Mouse (Mus musculus) megakaryocyte progenitor cell, adult 5-6 weeks (primary cell): ENCODE measurements around the gene Gm12355. TPM values are rescaled to one million over a fixed set of nuclear protein-coding genes. Genes with fewer than 3 reads are reported as not detected.
A peak's percentile ranks its signal among the peaks of the same experiment; 100 is the strongest.

Source experiments
- ATAC-seq: replicated peaks from 2 replicates; pipeline ENCODE4 v1.8.0; 2016; ENCODE audit warnings: mild to moderate bottlenecking, moderate TSS enrichment, inconsistent platforms; ENCODE audit not compliant: poor library complexity
- total RNA-seq, 2 experiments: library from RNA; stranded (forward) in 1 of 2; stranded (reverse) in 1 of 2; fragments of 157-497, 149-512 nt in 1 of 2; fragments of 200-1000 nt in 1 of 2; gene quantifications; 2 replicates each; pipeline versions ENCODE4 v1.2.3 to v1.2.4; 2015 to 2017

Gm12355 gene
- total RNA-seq, 2 experiments from 2014 or later = 5.2 to 9.7 TPM

DNA sequence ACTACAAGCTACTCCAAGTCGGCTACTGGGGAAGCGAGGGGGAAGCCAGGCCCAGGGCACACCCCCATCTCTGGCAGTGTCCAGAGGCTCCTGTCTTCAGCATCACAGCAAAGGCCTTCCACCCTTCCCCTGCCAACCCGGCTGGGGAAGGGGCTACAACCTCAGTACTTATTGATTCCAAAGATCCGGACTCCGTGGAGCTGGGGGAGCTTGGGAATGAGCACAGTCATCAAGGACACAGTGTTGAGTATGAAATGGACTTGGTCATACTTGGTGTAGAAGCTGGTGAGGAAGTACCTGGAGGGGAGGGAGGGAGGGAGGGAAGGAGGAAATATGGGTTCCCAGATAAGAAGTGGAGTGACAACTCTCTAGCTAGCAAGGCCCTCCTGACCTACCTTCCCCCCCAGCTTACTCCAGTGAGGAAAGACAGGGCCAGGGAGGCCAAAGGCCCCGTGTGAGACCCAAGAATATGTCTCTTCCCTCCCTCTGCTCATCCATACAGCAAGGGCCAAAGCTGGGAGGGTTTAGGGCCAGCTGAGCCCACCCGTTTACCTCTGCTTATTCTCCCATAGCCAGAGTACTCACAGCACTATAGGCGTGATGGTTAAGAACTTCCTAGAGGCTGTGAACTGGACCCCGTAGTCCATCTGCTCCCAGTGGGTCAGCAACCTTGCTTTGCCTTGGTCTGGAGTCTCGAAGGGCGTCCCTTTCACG lies 42.8 kb downstream of the Gm12355 start:
- ATAC-seq = peak; percentile 15; the same call in 1 of the 2 replicates

DNA sequence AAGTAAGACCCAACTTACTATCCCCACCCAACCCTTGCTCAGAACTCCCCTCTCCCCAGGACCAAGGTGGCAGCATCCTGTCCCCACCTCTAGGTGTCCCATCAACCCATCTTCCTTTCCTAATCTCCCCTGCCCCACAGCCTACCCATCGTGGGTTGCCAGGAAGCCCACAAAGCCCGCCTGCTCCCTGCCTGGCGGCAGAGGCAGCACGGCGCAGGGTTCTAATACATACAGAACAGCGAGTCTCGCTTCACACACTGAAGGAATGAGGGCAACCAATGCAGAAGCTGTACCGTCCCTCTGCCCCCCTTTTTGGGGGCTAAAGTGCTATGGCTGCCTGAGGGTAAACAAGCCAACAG lies 43.5 kb downstream of the Gm12355 start:
- peak; percentile 25 for ATAC-seq

DNA sequence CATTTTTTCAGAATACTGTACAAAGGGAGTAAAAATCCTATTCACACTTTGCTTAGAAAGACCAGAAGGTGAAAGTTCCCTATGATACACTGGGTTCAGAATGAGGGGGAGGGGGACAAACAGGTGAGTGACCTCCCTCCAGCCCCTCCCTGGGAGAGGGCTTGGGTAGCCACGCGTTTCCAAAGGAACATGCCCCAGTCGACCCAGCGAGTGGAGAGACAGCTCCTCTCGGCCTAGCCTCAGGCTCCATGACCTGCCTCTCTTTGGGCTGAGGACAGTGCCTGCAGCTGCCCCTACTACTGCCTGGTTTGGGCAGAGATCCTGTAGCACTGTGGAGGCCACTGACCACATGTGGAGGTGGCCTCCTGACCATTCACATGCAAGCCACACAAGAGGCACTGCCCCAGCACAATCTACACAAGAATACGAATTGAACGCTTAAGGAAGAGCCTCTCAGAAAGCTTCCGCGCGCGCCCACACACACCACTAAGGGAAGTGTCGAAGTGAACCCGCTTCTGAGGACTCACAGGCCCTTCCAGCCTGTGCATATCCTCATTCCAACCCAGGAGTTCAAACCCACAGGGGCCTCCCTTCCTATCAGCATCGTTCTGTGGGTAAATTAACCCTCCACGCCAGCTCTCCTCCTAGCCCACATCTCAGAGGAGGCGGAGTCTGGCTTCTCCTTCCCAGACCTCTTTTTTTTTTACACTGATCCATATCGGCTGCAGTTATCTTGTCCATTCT lies 44.0 kb downstream of the Gm12355 start:
- ATAC-seq = peak; percentile 40

DNA sequence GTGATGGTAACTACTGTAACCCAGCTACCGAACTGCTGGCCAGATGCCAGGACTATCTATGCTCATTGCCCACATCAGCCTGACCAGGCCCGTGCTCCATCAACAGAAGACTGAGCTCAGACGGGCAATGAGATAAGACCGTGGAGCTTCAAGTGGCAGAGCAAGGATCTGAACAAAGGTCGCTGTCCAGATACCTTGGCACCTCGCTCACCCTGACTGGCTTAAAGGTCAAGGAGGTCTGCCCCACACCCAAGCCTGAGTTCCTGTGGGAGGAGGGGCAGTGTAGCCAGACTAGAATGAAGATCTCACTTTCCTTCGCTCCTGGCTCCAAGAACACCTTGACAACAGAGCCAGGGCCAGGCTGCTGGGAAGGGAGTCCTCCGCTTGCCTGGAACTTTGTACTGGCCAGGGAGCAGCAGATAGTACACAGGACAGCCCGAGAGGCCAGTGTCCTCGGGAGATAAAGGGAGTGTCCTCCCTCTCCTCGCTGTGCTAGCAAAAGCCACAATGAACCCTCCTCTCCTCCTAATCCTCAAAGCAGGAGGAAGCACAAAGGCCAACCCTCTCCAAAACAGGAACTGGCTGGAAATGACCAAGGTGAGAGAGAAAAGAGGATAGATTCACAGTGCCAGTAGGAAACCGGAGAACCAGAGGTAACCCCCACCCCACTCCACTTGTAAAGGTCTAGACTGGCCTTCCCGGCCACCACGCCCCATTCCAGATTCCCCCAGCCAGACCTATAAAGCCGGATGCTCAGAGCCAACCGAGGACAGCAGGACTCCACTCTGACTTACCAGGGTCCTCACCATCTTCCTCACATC lies 45.0 kb downstream of the Gm12355 start:
- peak; percentile 47 for ATAC-seq

DNA sequence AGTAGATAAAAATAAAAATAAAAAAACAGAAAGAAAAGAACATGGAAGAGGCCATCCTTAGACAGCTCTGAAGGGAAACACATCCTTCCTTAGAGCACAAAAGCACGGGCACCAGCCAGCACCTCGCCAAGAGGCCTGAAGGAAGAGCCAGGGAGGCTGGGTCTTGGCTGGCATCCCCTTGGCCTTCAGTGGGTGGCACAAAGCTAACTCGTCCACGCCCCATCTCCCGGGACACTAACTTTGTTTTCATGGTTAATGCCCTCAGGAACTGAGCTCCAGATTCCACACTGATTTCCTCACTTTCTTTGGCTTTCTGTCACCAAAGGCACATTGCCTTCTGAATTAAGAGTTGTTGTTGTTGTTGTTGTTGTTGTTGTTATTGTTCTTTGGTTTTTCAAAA lies 47.7 kb downstream of the Gm12355 start:
- ATAC-seq = no peak

Other genes with a start within 250 kb of the Gm12355 start
- not detected in 2 replicates for gene Tcap, start 241.8 kb downstream of the Gm12355 start, total RNA-seq (2015)
- gene Tcap, start 241.8 kb downstream of the Gm12355 start, total RNA-seq (2017) = not detected in 2 replicates
- gene Pnmt, start 239.2 kb downstream of the Gm12355 start, total RNA-seq (2015) = not detected in 2 replicates
- gene Pnmt, start 239.2 kb downstream of the Gm12355 start, total RNA-seq (2017) = not detected in 2 replicates
- 3.2 and 3.5 TPM in 2 replicates for gene Pgap3, start 225.2 kb downstream of the Gm12355 start, total RNA-seq (2015)
- gene Pgap3, start 225.2 kb downstream of the Gm12355 start, total RNA-seq (2017) = 1.2 and 2.3 TPM in 2 replicates
- not detected in 2 replicates for gene Erbb2, start 213.2 kb downstream of the Gm12355 start, total RNA-seq (2015)
- gene Erbb2, start 213.2 kb downstream of the Gm12355 start, total RNA-seq (2017) = not detected in 2 replicates
- gene Mien1, start 186.7 kb downstream of the Gm12355 start, total RNA-seq (2015) = 42.0 and 43.2 TPM in 2 replicates
- gene Mien1, start 186.7 kb downstream of the Gm12355 start, total RNA-seq (2017) = 24.8 and 31.5 TPM in 2 replicates
- not detected in 2 replicates for gene Grb7, start 179.3 kb downstream of the Gm12355 start, total RNA-seq (2015)
- gene Grb7, start 179.3 kb downstream of the Gm12355 start, total RNA-seq (2017) = not detected in 2 replicates
- gene Ikzf3, start 79.6 kb downstream of the Gm12355 start, total RNA-seq (2015) = 1.2 TPM in 2 replicates
- gene Ikzf3, start 79.6 kb downstream of the Gm12355 start, total RNA-seq (2017) = 0.17 and 0.44 TPM in 2 replicates
- gene Zpbp2, start 74.6 kb downstream of the Gm12355 start, total RNA-seq (2015) = 0.17 TPM in 1 of 2 replicates, not detected in the other
- 0.10 TPM in 1 of 2 replicates, not detected in the other for gene Zpbp2, start 74.6 kb downstream of the Gm12355 start, total RNA-seq (2017)
- gene Ormdl3, start 38.3 kb downstream of the Gm12355 start, total RNA-seq (2015) = 5.5 and 7.7 TPM in 2 replicates
- 7.2 and 10.6 TPM in 2 replicates for gene Ormdl3, start 38.3 kb downstream of the Gm12355 start, total RNA-seq (2017)
- not detected in 2 replicates for gene Lrrc3c, start 27.4 kb downstream of the Gm12355 start, total RNA-seq (2015)
- not detected in 2 replicates for gene Lrrc3c, start 27.4 kb downstream of the Gm12355 start, total RNA-seq (2017)
- gene Gsdma3, start 699 bp upstream of the Gm12355 start, total RNA-seq (2015) = not detected in 2 replicates
- gene Gsdma3, start 699 bp upstream of the Gm12355 start, total RNA-seq (2017) = not detected in 2 replicates
- not detected in 2 replicates for gene Gsdma2, start 21.1 kb upstream of the Gm12355 start, total RNA-seq (2015)
- not detected in 2 replicates for gene Gsdma2, start 21.1 kb upstream of the Gm12355 start, total RNA-seq (2017)
- gene Gsdma, start 38.7 kb upstream of the Gm12355 start, total RNA-seq (2015) = not detected in 2 replicates
- not detected in 2 replicates for gene Gsdma, start 38.7 kb upstream of the Gm12355 start, total RNA-seq (2017)
- 38.0 and 38.6 TPM in 2 replicates for gene Psmd3, start 56.9 kb upstream of the Gm12355 start, total RNA-seq (2015)
- 70.9 and 71.9 TPM in 2 replicates for gene Psmd3, start 56.9 kb upstream of the Gm12355 start, total RNA-seq (2017)
- gene Csf3, start 75.6 kb upstream of the Gm12355 start, total RNA-seq (2015) = not detected in 2 replicates
- gene Csf3, start 75.6 kb upstream of the Gm12355 start, total RNA-seq (2017) = not detected in 2 replicates
- 28.7 and 30.9 TPM in 2 replicates for gene Med24, start 103.8 kb upstream of the Gm12355 start, total RNA-seq (2015)
- gene Med24, start 103.8 kb upstream of the Gm12355 start, total RNA-seq (2017) = 36.2 and 46.3 TPM in 2 replicates
- 34.2 and 34.6 TPM in 2 replicates for gene Thra, start 115.0 kb upstream of the Gm12355 start, total RNA-seq (2015)
- gene Thra, start 115.0 kb upstream of the Gm12355 start, total RNA-seq (2017) = 21.8 and 25.3 TPM in 2 replicates
- 3.3 and 3.5 TPM in 2 replicates for gene Nr1d1, start 149.7 kb upstream of the Gm12355 start, total RNA-seq (2015)
- gene Nr1d1, start 149.7 kb upstream of the Gm12355 start, total RNA-seq (2017) = 0.47 and 0.87 TPM in 2 replicates
- gene Msl1, start 169.9 kb upstream of the Gm12355 start, total RNA-seq (2015) = 60.8 and 62.0 TPM in 2 replicates
- gene Msl1, start 169.9 kb upstream of the Gm12355 start, total RNA-seq (2017) = 76.3 and 99.9 TPM in 2 replicates
- gene Casc3, start 179.2 kb upstream of the Gm12355 start, total RNA-seq (2015) = 38.3 and 39.0 TPM in 2 replicates
- 18.3 and 31.7 TPM in 2 replicates for gene Casc3, start 179.2 kb upstream of the Gm12355 start, total RNA-seq (2017)
- 0.24 and 1.8 TPM in 2 replicates for gene Rapgefl1, start 211.1 kb upstream of the Gm12355 start, total RNA-seq (2015)
- not detected in 2 replicates for gene Rapgefl1, start 211.1 kb upstream of the Gm12355 start, total RNA-seq (2017)
- gene Wipf2, start 238.0 kb upstream of the Gm12355 start, total RNA-seq (2015) = 15.0 and 17.1 TPM in 2 replicates
- gene Wipf2, start 238.0 kb upstream of the Gm12355 start, total RNA-seq (2017) = 3.0 and 3.6 TPM in 2 replicates